Mouse (Mus musculus): Measurements from ENCODE around the gene Ppp3cb. TPM values are rescaled to one million over a fixed set of nuclear protein-coding genes. Genes with fewer than 3 reads are reported as not detected.
A peak's percentile ranks its signal among the peaks of the same experiment; 100 is the strongest.

Ppp3cb gene
- total RNA-seq, 1 experiment, result 32.0 TPM

DNA sequence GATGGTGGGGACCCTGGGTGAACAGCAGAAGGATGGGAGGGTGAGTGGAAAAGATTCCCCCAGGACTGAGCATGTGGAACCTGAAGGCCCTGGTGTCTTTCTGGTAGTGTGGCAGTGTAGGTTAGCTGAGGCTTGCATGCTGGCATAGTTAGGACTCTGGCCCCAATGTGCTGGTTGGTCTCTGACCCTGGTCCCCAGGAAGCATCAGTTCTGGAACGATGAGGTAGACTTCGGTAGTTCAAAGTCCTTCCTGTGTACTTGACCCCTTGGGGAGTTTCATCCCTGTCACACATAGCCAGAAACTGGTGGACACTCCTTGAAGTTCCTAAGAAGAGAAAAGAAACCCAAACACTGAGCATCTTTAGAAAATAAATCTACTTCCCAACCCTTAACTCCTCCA, 3.8 kb upstream of the Ppp3cb start:
- no peak for DNase-seq (ENCODE audit: low read depth, low spot score)
- peaks cover 8% of the 10 kb centered on the region for H3K36me3 ChIP-seq (ENCODE audit: control insufficient read depth, insufficient read depth, low read length, poor library complexity, severe bottlenecking)
- no peak overlapping the region for H3K27ac ChIP-seq (ENCODE audit: insufficient read depth, low read depth, low read length, poor library complexity, severe bottlenecking)
- no peak overlapping the region for H3K9ac ChIP-seq (ENCODE audit: insufficient read depth, low read depth, low read length, poor library complexity, severe bottlenecking)
- no peaks in the 10 kb centered on the region for H3K4me1 ChIP-seq (ENCODE audit: control insufficient read depth in 2 of 2, insufficient read depth in 2 of 2, low read length in 2 of 2, poor library complexity in 1 of 2)
- H3K9me3 ChIP-seq (ENCODE audit: control insufficient read depth, insufficient read depth, low read depth, low read length), result no peaks in the 10 kb centered on the region
- no peak overlapping the region for H3K4me3 ChIP-seq (ENCODE audit: insufficient read depth in 1 of 2, low read depth in 1 of 2, low read length in 2 of 2, poor library complexity in 1 of 2, severe bottlenecking in 1 of 2)
- TF ChIP-seq MAFK (IDR thresholded peaks at IDR 0.05; ENCODE audit: insufficient read depth, low read depth, low read length) (no peak), HCFC1 (IDR thresholded peaks at IDR 0.05; ENCODE audit: borderline replicate concordance, insufficient read depth, low read length) (no peak), CHD2 (IDR thresholded peaks at IDR 0.05; ENCODE audit: low read depth, low read length) (no peak), ZNF384 (IDR thresholded peaks at IDR 0.05; ENCODE audit: low read depth, low read length) (no peak), ZC3H11A (IDR thresholded peaks at IDR 0.05; ENCODE audit: borderline replicate concordance, low read depth, low read length) (no peak)
- in situ Hi-C loops (cut with MboI; ENCODE audit: low sequenced_read_pairs in 2 of 2, unreplicated experiment in 2 of 2), result no loop called here

DNA sequence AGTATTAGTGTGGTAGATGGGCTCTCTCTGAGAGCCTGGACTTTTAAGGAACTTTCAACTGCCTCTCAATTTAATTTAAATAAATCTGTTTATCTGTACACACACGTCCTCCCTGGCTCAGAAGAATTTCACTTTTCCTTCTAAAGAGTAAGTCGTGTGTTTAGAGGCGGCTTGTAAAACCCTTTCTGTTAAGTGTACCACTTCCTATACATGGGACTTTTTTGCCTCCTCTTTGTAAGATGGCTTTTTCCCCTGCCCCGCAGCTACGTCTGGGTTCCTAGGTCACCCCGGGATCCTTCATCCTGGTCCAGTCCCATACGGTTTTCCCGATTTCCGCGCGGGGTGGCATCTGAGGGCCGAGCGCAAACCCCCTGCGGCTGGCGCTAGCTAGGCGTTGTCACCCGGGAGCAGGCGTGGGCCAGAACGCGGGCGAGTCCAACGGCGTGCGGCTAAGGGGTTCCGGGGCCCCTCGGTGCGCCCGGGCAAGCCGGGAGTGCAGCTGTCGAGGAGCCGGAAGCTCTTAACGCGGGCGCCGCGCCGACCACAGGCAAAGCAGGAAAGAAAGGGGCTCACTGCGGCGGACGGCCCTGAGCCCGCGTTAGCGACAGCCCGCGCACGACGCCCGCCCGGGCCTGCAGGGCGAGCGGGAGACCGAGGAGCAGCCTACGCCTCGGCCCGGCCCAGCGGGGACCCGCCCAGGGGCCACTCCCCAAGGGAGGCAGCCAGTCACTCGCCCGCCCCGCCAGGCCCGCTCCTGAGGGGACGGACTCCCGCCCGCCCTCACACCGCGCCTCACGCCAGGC, 643 bp downstream of the Ppp3cb start:
- Histone ChIP-seq H3K9ac (ENCODE audit: insufficient read depth, low read depth, low read length, poor library complexity, severe bottlenecking) (peak overlapping the region; percentile 96), H3K9me3 (ENCODE audit: control insufficient read depth, insufficient read depth, low read depth, low read length) (no peaks in the 10 kb centered on the region), H3K27ac (ENCODE audit: insufficient read depth, low read depth, low read length, poor library complexity, severe bottlenecking) (peak overlapping the region; percentile 80), H3K36me3 (ENCODE audit: control insufficient read depth, insufficient read depth, low read length, poor library complexity, severe bottlenecking) (peaks cover 8% of the 10 kb centered on the region), H3K4me1 (ENCODE audit: control insufficient read depth in 2 of 2, insufficient read depth in 2 of 2, low read length in 2 of 2, poor library complexity in 1 of 2) (no peaks in the 10 kb centered on the region), H3K4me3 (ENCODE audit: insufficient read depth in 1 of 2, low read depth in 1 of 2, low read length in 2 of 2, poor library complexity in 1 of 2, severe bottlenecking in 1 of 2) (peak overlapping the region; percentile 70 to 95)
- no peak for TF ChIP-seq ZC3H11A (IDR thresholded peaks at IDR 0.05; ENCODE audit: borderline replicate concordance, low read depth, low read length)
- no peak for TF ChIP-seq HCFC1 (IDR thresholded peaks at IDR 0.05; ENCODE audit: borderline replicate concordance, insufficient read depth, low read length)
- peak; percentile 73 for DNase-seq (ENCODE audit: low read depth, low spot score)
- in situ Hi-C loops (cut with MboI; ENCODE audit: low sequenced_read_pairs in 2 of 2, unreplicated experiment in 2 of 2), result no loop called here

DNA sequence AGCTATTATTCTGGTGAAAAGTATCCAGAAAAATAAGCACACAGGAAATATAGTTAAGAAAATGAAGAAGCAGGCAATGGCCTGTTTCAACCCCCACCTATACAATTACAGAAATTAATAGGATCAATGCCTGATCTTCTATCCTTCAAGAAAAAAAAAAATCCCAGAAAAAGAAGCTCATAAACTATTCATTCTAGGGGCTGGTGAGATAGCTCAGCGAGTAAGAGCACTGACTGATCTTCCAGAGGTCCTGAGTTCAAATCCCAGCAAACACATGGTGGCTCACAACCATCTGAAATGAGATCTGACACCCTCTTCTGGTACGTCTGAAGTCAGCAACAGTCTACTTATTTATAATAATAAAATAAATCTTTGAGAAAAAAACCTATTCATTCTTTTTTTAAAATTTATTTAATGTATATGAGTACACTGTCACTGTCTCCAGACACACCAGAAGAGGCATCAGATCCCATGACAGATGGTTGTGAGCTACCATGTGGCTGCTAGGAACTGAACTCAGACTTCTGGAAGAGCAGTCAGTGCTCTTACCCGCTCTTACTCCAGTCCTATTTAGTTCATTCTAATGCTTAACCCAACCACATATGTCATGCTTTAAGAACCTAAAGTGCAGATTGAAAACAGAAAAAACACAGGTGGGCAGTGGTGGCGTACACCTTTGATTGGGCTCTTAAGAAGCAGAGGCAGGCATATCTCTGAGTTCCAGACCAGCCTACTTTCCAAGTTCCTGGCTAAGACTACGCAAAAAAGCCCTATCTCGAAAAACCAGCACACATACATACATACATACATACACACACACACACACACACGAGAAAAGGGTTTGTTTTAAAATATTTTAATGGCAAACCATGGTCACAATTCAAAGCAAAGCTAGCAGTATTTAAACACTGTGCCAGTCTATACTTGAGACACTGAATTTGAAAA, 1.6 kb downstream of the Ppp3cb start:
- no peak overlapping the region for H3K27ac ChIP-seq (ENCODE audit: insufficient read depth, low read depth, low read length, poor library complexity, severe bottlenecking)
- TF ChIP-seq ZC3H11A (IDR thresholded peaks at IDR 0.05; ENCODE audit: borderline replicate concordance, low read depth, low read length) (no peak), CHD2 (IDR thresholded peaks at IDR 0.05; ENCODE audit: low read depth, low read length) (no peak)
- H3K36me3 ChIP-seq (ENCODE audit: control insufficient read depth, insufficient read depth, low read length, poor library complexity, severe bottlenecking), result peaks cover 4% of the 10 kb centered on the region
- H3K4me3 ChIP-seq (ENCODE audit: insufficient read depth in 1 of 2, low read depth in 1 of 2, low read length in 2 of 2, poor library complexity in 1 of 2, severe bottlenecking in 1 of 2), result peak overlapping the region; percentile 27 to 70; a peak in 3 of 4 replicates
- DNase-seq (ENCODE audit: low read depth, low spot score), result no peak
- no peaks in the 10 kb centered on the region for H3K4me1 ChIP-seq (ENCODE audit: control insufficient read depth in 2 of 2, insufficient read depth in 2 of 2, low read length in 2 of 2, poor library complexity in 1 of 2)
- in situ Hi-C loops (cut with MboI; ENCODE audit: low sequenced_read_pairs in 2 of 2, unreplicated experiment in 2 of 2), result no loop called here
- H3K9me3 ChIP-seq (ENCODE audit: control insufficient read depth, insufficient read depth, low read depth, low read length), result no peaks in the 10 kb centered on the region
- no peak overlapping the region for H3K9ac ChIP-seq (ENCODE audit: insufficient read depth, low read depth, low read length, poor library complexity, severe bottlenecking)

DNA sequence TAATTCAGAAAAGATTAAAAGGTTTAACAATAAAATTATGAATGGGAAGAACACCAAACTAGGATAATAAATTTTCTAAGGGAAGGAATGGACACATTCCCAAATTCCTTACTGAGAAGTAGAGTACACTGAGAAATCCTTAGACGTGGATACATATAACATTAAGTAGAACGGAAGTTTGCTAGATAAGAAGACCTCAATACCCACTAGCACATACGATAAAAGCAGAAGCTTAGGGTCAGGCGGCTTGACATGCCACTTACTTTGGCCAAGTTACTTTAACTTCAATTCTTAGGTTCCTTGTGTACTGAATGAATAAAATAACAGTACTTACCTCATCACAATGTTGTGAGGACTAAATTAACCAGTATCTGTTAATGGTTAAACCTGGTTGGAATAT, 16.7 kb downstream of the Ppp3cb start:
- in situ Hi-C loops (cut with MboI; ENCODE audit: low sequenced_read_pairs in 2 of 2, unreplicated experiment in 2 of 2), result no loop called here

More for the DNA sequence above, 16.7 kb downstream of the Ppp3cb start:
- Histone ChIP-seq H3K4me1 (ENCODE audit: control insufficient read depth in 2 of 2, insufficient read depth in 2 of 2, low read length in 2 of 2, poor library complexity in 1 of 2) (no peaks in the 10 kb centered on the region), H3K9me3 (ENCODE audit: control insufficient read depth, insufficient read depth, low read depth, low read length) (no peaks in the 10 kb centered on the region), H3K27ac (ENCODE audit: insufficient read depth, low read depth, low read length, poor library complexity, severe bottlenecking) (no peak overlapping the region), H3K4me3 (ENCODE audit: insufficient read depth in 1 of 2, low read depth in 1 of 2, low read length in 2 of 2, poor library complexity in 1 of 2, severe bottlenecking in 1 of 2) (no peak overlapping the region), H3K36me3 (ENCODE audit: control insufficient read depth, insufficient read depth, low read length, poor library complexity, severe bottlenecking) (no peaks in the 10 kb centered on the region), H3K9ac (ENCODE audit: insufficient read depth, low read depth, low read length, poor library complexity, severe bottlenecking) (no peak overlapping the region)
- TF ChIP-seq ZNF384 (IDR thresholded peaks at IDR 0.05; ENCODE audit: low read depth, low read length) (no peak), ZC3H11A (IDR thresholded peaks at IDR 0.05; ENCODE audit: borderline replicate concordance, low read depth, low read length) (no peak), MAFK (IDR thresholded peaks at IDR 0.05; ENCODE audit: insufficient read depth, low read depth, low read length) (no peak), HCFC1 (IDR thresholded peaks at IDR 0.05; ENCODE audit: borderline replicate concordance, insufficient read depth, low read length) (no peak), CHD2 (IDR thresholded peaks at IDR 0.05; ENCODE audit: low read depth, low read length) (no peak)
- no peak for DNase-seq (ENCODE audit: low read depth, low spot score)

Measured in ES-E14 (cell line).